Mouse (Mus musculus) olfactory bulb, adult 2 months (tissue): ENCODE measurements around the gene Por. TPM values are rescaled to one million over a fixed set of nuclear protein-coding genes. Genes with fewer than 3 reads are reported as not detected.

ENCODE experiments used
- H3K27ac ChIP-seq: fragments of 200-500 bp; 2 replicates; pipeline ENCODE4 v1.5.1; 2012; ENCODE audit warnings: low read depth, low read length; ENCODE audit not compliant: insufficient read depth
- H3K4me1 ChIP-seq: fragments of 200-500 bp; 2 replicates; pipeline ENCODE4 v1.6.1; 2012; ENCODE audit warnings: low read length; ENCODE audit not compliant: control insufficient read depth, insufficient read depth
- H3K4me3 ChIP-seq: fragments of 200-500 bp; 2 replicates; pipeline ENCODE4 v1.5.1; 2012; ENCODE audit warnings: mild to moderate bottlenecking, low read depth, low read length, moderate library complexity; ENCODE audit not compliant: insufficient read depth
- CTCF ChIP-seq: fragments of 200-500 bp; IDR thresholded peaks from 2 replicates; pipeline ENCODE4 v1.5.1; 2012; ENCODE audit warnings: low read depth, mild to moderate bottlenecking, low read length, moderate library complexity; ENCODE audit not compliant: insufficient read depth
- POLR2A ChIP-seq: fragments of 200-500 bp; IDR thresholded peaks from 2 replicates; pipeline ENCODE4 v1.6.1; 2012; ENCODE audit warnings: mild to moderate bottlenecking, low read depth, low read length, moderate library complexity; ENCODE audit not compliant: insufficient read depth
- WGBS: fragments of 180-500 bp; shearing (Covaris S2); methylation state at CpG from one replicate; pipeline ENCODE4 v1.1.7; 2018; 5-methylcytosine and 5-hydroxymethylcytosine counted together
- polyA plus RNA-seq: library from polyadenylated mRNA; stranded (reverse); fragments of >200 nt; gene quantifications from 2 replicates; pipeline ENCODE4 v1.2.4, GENCODE M21; 2012; ENCODE audit warnings: low replicate concordance; ENCODE audit not compliant: missing spikeins, insufficient read depth, insufficient read length

Por gene
- polyA plus RNA-seq, 1 experiment, result not detected

GRCm38 (mm10) chr5:135726641-135727346, 57.0 kb downstream of the Por start:
- TF ChIP-seq CTCF (no peak), POLR2A (no peak)
- H3K4me3 ChIP-seq, result peak overlapping the region; percentile 33
- H3K4me1 ChIP-seq, result peaks cover 53% of the 10 kb centered on the region
- peak overlapping the region; percentile 73; the same call in 1 of the 2 replicates for H3K27ac ChIP-seq
- WGBS, result 66% methylated on average over 2 of the region's 2 CpGs

DNA sequence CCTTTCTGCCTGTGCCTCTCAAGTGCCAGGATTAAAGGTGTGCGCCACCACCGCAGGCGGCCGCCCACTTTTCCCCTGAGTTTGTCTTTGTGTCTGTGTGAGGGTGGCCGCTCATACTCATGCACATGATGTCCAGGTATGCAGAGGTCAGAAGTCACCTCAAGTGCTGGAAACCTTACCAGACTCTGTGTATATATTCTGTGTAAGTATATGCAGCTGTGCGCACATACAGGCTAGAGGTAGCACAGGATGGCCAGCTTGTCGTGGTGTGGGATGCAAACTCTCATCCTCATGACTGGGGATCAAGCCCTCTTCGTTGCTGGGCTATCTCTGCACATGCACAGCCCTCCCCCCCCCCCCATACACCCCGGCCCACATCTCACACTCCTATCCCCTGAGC, 58.0 kb downstream of the Por start:
- H3K4me3 ChIP-seq, result no peak overlapping the region
- 97% methylated on average over 9 of the region's 9 CpGs for WGBS
- peaks cover 47% of the 10 kb centered on the region for H3K4me1 ChIP-seq
- TF ChIP-seq CTCF, result no peak
- TF ChIP-seq POLR2A, result no peak
- H3K27ac ChIP-seq, result no peak overlapping the region

GRCm38 (mm10) chr5:135728361-135728760, 58.5 kb downstream of the Por start:
- H3K27ac ChIP-seq, result no peak overlapping the region
- H3K4me3 ChIP-seq, result no peak overlapping the region
- WGBS, result 89% methylated on average over 13 of the region's 13 CpGs
- peaks cover 44% of the 10 kb centered on the region for H3K4me1 ChIP-seq
- TF ChIP-seq POLR2A, result no peak
- TF ChIP-seq CTCF, result no peak

DNA sequence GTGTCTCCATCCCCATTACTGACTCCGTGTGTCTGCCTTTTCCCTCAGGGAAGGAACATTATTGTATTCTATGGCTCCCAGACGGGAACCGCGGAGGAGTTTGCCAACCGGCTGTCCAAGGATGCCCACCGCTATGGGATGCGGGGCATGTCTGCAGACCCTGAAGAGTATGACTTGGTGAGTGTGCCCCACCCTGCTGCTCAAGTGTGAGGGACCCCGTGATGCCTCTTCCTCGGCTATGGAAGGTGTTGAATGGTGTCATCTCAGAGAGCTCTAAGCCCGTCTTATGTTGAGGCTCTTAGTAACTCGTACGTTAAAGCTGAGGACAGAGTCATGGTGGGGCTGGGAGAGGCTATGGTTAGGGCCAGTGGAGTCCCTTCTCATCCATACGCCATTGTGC, 59.5 kb downstream of the Por start:
- 93% methylated on average over 13 of the region's 13 CpGs for WGBS
- Histone ChIP-seq H3K27ac (no peak overlapping the region), H3K4me3 (no peak overlapping the region), H3K4me1 (peaks cover 40% of the 10 kb centered on the region)
- TF ChIP-seq POLR2A (no peak), CTCF (no peak)

DNA sequence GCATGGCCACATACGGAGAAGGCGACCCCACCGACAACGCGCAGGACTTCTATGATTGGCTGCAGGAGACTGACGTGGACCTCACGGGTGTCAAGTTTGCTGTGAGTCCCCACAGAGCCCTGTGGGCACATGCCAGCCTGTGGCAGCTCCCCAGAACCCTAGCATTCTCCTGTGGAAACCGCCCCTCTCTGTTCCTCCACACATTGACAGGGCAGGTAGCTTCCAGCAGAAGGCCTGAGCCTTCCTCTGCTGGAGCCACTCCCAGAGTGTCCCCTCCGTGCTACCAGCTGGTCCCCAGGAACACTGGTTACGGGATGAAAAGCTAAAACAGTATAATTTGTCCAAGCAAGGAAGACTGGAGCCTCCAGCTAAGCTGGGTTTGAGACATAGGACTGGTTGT, 60.4 kb downstream of the Por start:
- WGBS, result 95% methylated on average over 10 of the region's 10 CpGs
- no peak overlapping the region for H3K27ac ChIP-seq
- peaks cover 31% of the 10 kb centered on the region for H3K4me1 ChIP-seq
- H3K4me3 ChIP-seq, result no peak overlapping the region
- TF ChIP-seq POLR2A (no peak), CTCF (no peak)

DNA sequence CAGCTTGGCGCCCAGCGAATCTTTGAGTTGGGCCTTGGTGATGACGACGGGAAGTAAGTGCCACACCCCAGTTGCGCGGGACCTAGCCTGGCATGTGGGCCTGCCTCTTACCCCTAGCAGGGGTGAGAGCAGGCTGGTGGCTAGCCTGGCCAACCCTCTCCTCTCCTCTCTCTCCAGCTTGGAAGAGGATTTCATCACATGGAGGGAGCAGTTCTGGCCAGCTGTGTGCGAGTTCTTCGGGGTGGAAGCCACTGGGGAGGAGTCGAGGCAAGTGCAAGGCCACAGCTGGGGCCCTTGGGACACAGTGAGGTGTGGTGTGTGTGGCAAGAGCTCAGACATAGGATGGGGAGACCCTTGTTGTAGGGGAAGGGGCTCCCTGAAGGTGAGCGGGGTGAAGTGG, 61.1 kb downstream of the Por start:
- 95% methylated on average over 10 of the region's 10 CpGs for WGBS

GRCm38 (mm10) chr5:135731322-135731721, 61.5 kb downstream of the Por start:
- Histone ChIP-seq H3K4me3 (no peak overlapping the region), H3K27ac (no peak overlapping the region), H3K4me1 (peaks cover 20% of the 10 kb centered on the region)
- WGBS, result 95% methylated on average over 16 of the region's 16 CpGs
- no peak for TF ChIP-seq POLR2A
- TF ChIP-seq CTCF, result no peak

More for the DNA sequence above, 61.1 kb downstream of the Por start:
- no peak overlapping the region for H3K27ac ChIP-seq
- H3K4me1 ChIP-seq, result peaks cover 24% of the 10 kb centered on the region
- no peak overlapping the region for H3K4me3 ChIP-seq
- TF ChIP-seq CTCF, result no peak
- no peak for TF ChIP-seq POLR2A

DNA sequence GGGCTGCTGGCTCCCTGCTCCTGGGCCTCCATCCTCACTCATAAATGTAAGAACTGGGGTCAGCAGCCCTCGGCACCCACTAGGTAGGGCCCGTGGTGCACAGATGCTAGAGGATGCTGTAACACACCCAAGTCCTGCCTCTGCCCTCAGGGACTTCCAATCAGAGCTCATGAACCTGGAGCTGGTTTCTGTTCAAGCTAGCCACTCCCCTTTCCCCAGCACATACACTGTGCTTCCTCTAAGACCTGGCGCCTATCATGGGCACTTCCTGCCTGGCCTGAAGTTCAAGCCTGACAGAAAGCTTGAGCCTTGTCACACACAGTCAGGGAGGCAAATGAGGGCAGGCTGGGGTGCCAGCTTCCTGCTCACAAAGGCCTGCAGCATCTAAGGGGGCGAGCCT, 63.2 kb downstream of the Por start:
- TF ChIP-seq POLR2A (no peak), CTCF (no peak)
- H3K4me3 ChIP-seq, result no peak overlapping the region
- no peak overlapping the region for H3K27ac ChIP-seq
- 95% methylated on average over 4 of the region's 4 CpGs for WGBS
- H3K4me1 ChIP-seq, result peaks cover 6% of the 10 kb centered on the region

GRCm38 (mm10) chr5:135734057-135734680, 64.3 kb downstream of the Por start:
- TF ChIP-seq POLR2A, result no peak
- no peak for TF ChIP-seq CTCF
- no peak overlapping the region for H3K27ac ChIP-seq
- no peak overlapping the region for H3K4me3 ChIP-seq
- H3K4me1 ChIP-seq, result no peaks in the 10 kb centered on the region
- 95% methylated on average over 42 of the region's 42 CpGs for WGBS
